8 mouse cellular contexts compared by ENCODE assay signal in the genomic region with DNA sequence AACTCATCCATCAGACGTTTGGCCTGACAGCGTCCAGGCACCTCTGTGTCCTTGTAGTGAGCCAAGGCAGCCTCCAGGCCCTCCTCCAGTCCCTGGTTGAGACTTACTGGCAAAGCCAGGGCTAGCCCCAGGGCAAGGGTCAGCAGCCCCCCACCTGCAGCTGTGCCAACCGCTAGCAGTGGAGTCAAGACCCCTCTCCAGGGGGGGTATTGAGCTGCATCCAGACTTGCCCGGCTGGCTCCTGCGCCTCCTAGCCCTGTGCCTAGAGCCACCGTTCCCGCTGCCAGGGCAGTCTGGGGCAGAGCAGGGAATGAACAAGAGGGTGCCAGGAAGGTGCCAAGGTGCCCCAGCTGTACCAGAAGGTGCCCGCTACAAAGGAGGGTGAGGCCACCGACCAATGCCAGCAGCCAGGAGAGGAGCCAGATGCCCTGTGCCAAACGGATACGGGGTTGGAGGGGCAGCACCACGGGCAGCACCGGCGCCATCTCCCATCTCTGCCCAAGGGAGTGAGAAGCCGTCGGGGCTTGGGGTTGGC. TPM values are rescaled to one million over a fixed set of nuclear protein-coding genes. Genes with fewer than 3 reads are reported as not detected.
DNase-seq lines count a peak whose midpoint lies in the region; ATAC-seq and TF ChIP-seq lines count a peak whose summit lies in the region.

No protein-coding gene starts in this region.

- H3K36me3 ChIP-seq in heart, embryonic 11.5 days (ENCODE audit: control insufficient read depth, insufficient read depth, low read length), result peaks cover 11% of the 10 kb centered on the region
- peaks cover 43% of the 10 kb centered on the region for H3K36me3 ChIP-seq in E14TG2a.4 (ENCODE audit: insufficient read depth, low read length)
- peaks cover 50% of the 10 kb centered on the region for H3K36me3 ChIP-seq in embryonic facial prominence, embryonic 14.5 days (ENCODE audit: control insufficient read depth, insufficient read depth, low read length)
- H3K36me3 ChIP-seq in limb, embryonic 14.5 days (ENCODE audit: control insufficient read depth, insufficient read depth, low read length), result peaks cover 48% of the 10 kb centered on the region
- peaks cover 5% of the 10 kb centered on the region for H3K36me3 ChIP-seq in stomach, embryonic 16.5 days (ENCODE audit: control insufficient read depth, insufficient read depth, low read length)

- no peak for TF ChIP-seq POLR2A in limb, embryonic 14.5 days (IDR thresholded peaks at IDR 0.05; ENCODE audit: borderline replicate concordance, extremely low read depth, insufficient read depth, insufficient read length)

- H3K4me2 ChIP-seq in heart, embryonic 11.5 days, result peak overlapping the region; percentile 89
- H3K4me2 ChIP-seq in embryonic facial prominence, embryonic 14.5 days (ENCODE audit: low read depth, low read length), result peak overlapping the region; percentile 78
- H3K4me2 ChIP-seq in limb, embryonic 14.5 days (replicated peaks; ENCODE audit: low read depth, low read length, severe bottlenecking), result peak overlapping the region; percentile 69
- peak overlapping the region; percentile 74 for H3K4me2 ChIP-seq in stomach, embryonic 16.5 days (ENCODE audit: low read depth, low read length)

- H3K4me1 ChIP-seq in heart, embryonic 11.5 days (ENCODE audit: control insufficient read depth, insufficient read depth, low read length), result peaks cover 20% of the 10 kb centered on the region
- peaks cover 44% of the 10 kb centered on the region for H3K4me1 ChIP-seq in E14TG2a.4 (replicated peaks; ENCODE audit: low read depth, low read length)
- no peaks in the 10 kb centered on the region for H3K4me1 ChIP-seq in embryonic facial prominence, embryonic 14.5 days (ENCODE audit: control insufficient read depth, insufficient read depth, low read length)
- H3K4me1 ChIP-seq in limb, embryonic 14.5 days (ENCODE audit: control insufficient read depth, insufficient read depth, low read length), result peaks cover 12% of the 10 kb centered on the region
- peaks cover 15% of the 10 kb centered on the region for H3K4me1 ChIP-seq in stomach, embryonic 16.5 days (ENCODE audit: control insufficient read depth, insufficient read depth, low read length)

- H3K27me3 ChIP-seq in heart, embryonic 11.5 days (ENCODE audit: control insufficient read depth, insufficient read depth, low read length), result no peaks in the 10 kb centered on the region
- H3K27me3 ChIP-seq in E14TG2a.4 (ENCODE audit: insufficient read depth, low read length), result peaks cover 18% of the 10 kb centered on the region
- H3K27me3 ChIP-seq in embryonic facial prominence, embryonic 14.5 days (replicated peaks; ENCODE audit: control insufficient read depth, insufficient read depth, low read length), result no peaks in the 10 kb centered on the region
- no peaks in the 10 kb centered on the region for H3K27me3 ChIP-seq in limb, embryonic 14.5 days (ENCODE audit: control insufficient read depth, insufficient read depth, low read length)
- no peaks in the 10 kb centered on the region for H3K27me3 ChIP-seq in stomach, embryonic 16.5 days (ENCODE audit: control insufficient read depth, insufficient read depth, low read length)

- H3K9me3 ChIP-seq in heart, embryonic 11.5 days (replicated peaks; ENCODE audit: control insufficient read depth, low read length), result no peaks in the 10 kb centered on the region
- no peaks in the 10 kb centered on the region for H3K9me3 ChIP-seq in E14TG2a.4 (ENCODE audit: low read length)
- no peaks in the 10 kb centered on the region for H3K9me3 ChIP-seq in embryonic facial prominence, embryonic 14.5 days (ENCODE audit: control insufficient read depth, low read length)
- H3K9me3 ChIP-seq in limb, embryonic 14.5 days (ENCODE audit: control insufficient read depth, low read length), result no peaks in the 10 kb centered on the region
- H3K9me3 ChIP-seq in stomach, embryonic 16.5 days (replicated peaks; ENCODE audit: control insufficient read depth, low read length), result no peaks in the 10 kb centered on the region

- TF ChIP-seq CTCF in E14TG2a.4 (conservative IDR thresholded peaks at IDR 0.05; ENCODE audit: low read length), result no peak

- peak overlapping the region; percentile 87 for H3K4me3 ChIP-seq in heart, embryonic 11.5 days (ENCODE audit: low read depth, low read length)
- peak overlapping the region; percentile 91 for H3K4me3 ChIP-seq in E14TG2a.4 (replicated peaks; ENCODE audit: low read length)
- peak overlapping the region; percentile 80 for H3K4me3 ChIP-seq in embryonic facial prominence, embryonic 14.5 days (ENCODE audit: low read depth, low read length)
- peak overlapping the region; percentile 68 for H3K4me3 ChIP-seq in limb, embryonic 14.5 days (replicated peaks; ENCODE audit: low read length)
- peak overlapping the region; percentile 77 for H3K4me3 ChIP-seq in stomach, embryonic 16.5 days (replicated peaks; ENCODE audit: low read length)

- H3K27ac ChIP-seq in heart, embryonic 11.5 days (ENCODE audit: low read depth, low read length), result peak overlapping the region; percentile 76; the same call in 1 of the 2 replicates
- H3K27ac ChIP-seq in embryonic facial prominence, embryonic 14.5 days (replicated peaks; ENCODE audit: low read depth, low read length), result no peak overlapping the region
- 0 out of 2 replicates have a peak overlapping the region, but pooled peaks have one; percentile 67 for H3K27ac ChIP-seq in limb, embryonic 14.5 days (replicated peaks; ENCODE audit: low read depth, low read length)
- peak overlapping the region; percentile 88; the same call in 1 of the 2 replicates for H3K27ac ChIP-seq in stomach, embryonic 16.5 days (ENCODE audit: low read length)

- ATAC-seq in heart, embryonic 11.5 days (replicated peaks; ENCODE audit: insufficient number of reproducible peaks, low FRiP score, low TSS enrichment), result no peak
- ATAC-seq in embryonic facial prominence, embryonic 14.5 days (ENCODE audit: low read depth), result peak; percentile 26; the same call in 1 of the 2 replicates
- ATAC-seq in limb, embryonic 14.5 days (ENCODE audit: low FRiP score, low read depth), result no peak
- ATAC-seq in stomach, embryonic 16.5 days (ENCODE audit: insufficient read depth, low FRiP score), result peak; percentile 3; the same call in 1 of the 2 replicates

- H3K9ac ChIP-seq in heart, embryonic 11.5 days (ENCODE audit: low read depth, low read length), result no peak overlapping the region; the same call in 1 of the 2 replicates
- H3K9ac ChIP-seq in embryonic facial prominence, embryonic 14.5 days (ENCODE audit: low read depth, low read length), result peak overlapping the region; percentile 86
- H3K9ac ChIP-seq in limb, embryonic 14.5 days (ENCODE audit: low read depth, low read length, severe bottlenecking), result peak overlapping the region; percentile 89
- peak overlapping the region; percentile 84 for H3K9ac ChIP-seq in stomach, embryonic 16.5 days (ENCODE audit: low read length)

- DNase-seq in heart, adult 18-20 months, result no peak
- DNase-seq in embryonic facial prominence, embryonic 14.5 days (ENCODE audit: low spot score), result no peak
- no peak for DNase-seq in limb, embryonic 14.5 days (ENCODE audit: low spot score)
- DNase-seq in embryo, embryonic 10 days (ENCODE audit: low spot score), result no peak
- no peak for DNase-seq in right cerebral cortex, postnatal 25 days

- 18% methylated on average over 16 of the region's 16 CpGs for WGBS in heart, embryonic 11.5 days (ENCODE audit: insufficient replicate concordance)
- 32% methylated on average over 7 of the region's 16 CpGs for WGBS in embryonic facial prominence, embryonic 14.5 days
- 20% methylated on average over 14 of the region's 16 CpGs for WGBS in limb, embryonic 14.5 days
- 24% methylated on average over 16 of the region's 16 CpGs for WGBS in stomach, embryonic 16.5 days

RNA-seq across cellular contexts. Expression of a gene that starts 0.4 kb away (rescaled TPM):
- 1.2 and 1.7 TPM in 2 replicates for polyA plus RNA-seq in heart, embryonic 11.5 days (2014; fragmentation: Nextera tagmentation; extraction: Ambion mirVana)
- total RNA-seq in heart, adult 18-20 months (2021), result 10 to 100 TPM; 25.7 to 34.7 TPM
- 2.2 and 2.5 TPM in 2 replicates for polyA plus RNA-seq in embryonic facial prominence, embryonic 14.5 days (2014; fragmentation: Nextera tagmentation; extraction: Ambion mirVana)
- polyA plus RNA-seq in limb, embryonic 14.5 days (2012; rRNA removed), result 5.2 and 7.1 TPM in 2 replicates
- 2.0 and 2.4 TPM in 2 replicates for polyA plus RNA-seq in limb, embryonic 14.5 days (2014; fragmentation: Nextera tagmentation; extraction: Ambion mirVana)
- polyA plus RNA-seq in stomach, embryonic 16.5 days (2015; fragmentation: Nextera tagmentation; extraction: Ambion mirVana), result 2.8 and 3.1 TPM in 2 replicates

RNA-seq across cellular contexts. Expression of a gene that starts 0.6 kb away (rescaled TPM):
- polyA plus RNA-seq in heart, embryonic 11.5 days (2014; fragmentation: Nextera tagmentation; extraction: Ambion mirVana), result 8.1 and 8.5 TPM in 2 replicates
- 1 to 10 TPM; 5.7 to 7.6 TPM for total RNA-seq in heart, adult 18-20 months (2021)
- polyA plus RNA-seq in embryonic facial prominence, embryonic 14.5 days (2014; fragmentation: Nextera tagmentation; extraction: Ambion mirVana), result 18.2 and 20.4 TPM in 2 replicates
- 62.1 and 74.9 TPM in 2 replicates for polyA plus RNA-seq in limb, embryonic 14.5 days (2012; rRNA removed)
- 21.5 and 25.2 TPM in 2 replicates for polyA plus RNA-seq in limb, embryonic 14.5 days (2014; fragmentation: Nextera tagmentation; extraction: Ambion mirVana)
- 28.5 and 30.5 TPM in 2 replicates for polyA plus RNA-seq in stomach, embryonic 16.5 days (2015; fragmentation: Nextera tagmentation; extraction: Ambion mirVana)

RNA-seq across cellular contexts. Expression of a gene that starts 8.6 kb away (rescaled TPM):
- polyA plus RNA-seq in heart, embryonic 11.5 days (2014; fragmentation: Nextera tagmentation; extraction: Ambion mirVana), result 33.2 and 35.9 TPM in 2 replicates
- 10 to 100 TPM; 38.0 to 38.7 TPM for total RNA-seq in heart, adult 18-20 months (2021)
- 42.3 and 42.4 TPM in 2 replicates for polyA plus RNA-seq in embryonic facial prominence, embryonic 14.5 days (2014; fragmentation: Nextera tagmentation; extraction: Ambion mirVana)
- 116 and 142 TPM in 2 replicates for polyA plus RNA-seq in limb, embryonic 14.5 days (2012; rRNA removed)
- polyA plus RNA-seq in limb, embryonic 14.5 days (2014; fragmentation: Nextera tagmentation; extraction: Ambion mirVana), result 39.7 and 43.0 TPM in 2 replicates
- polyA plus RNA-seq in stomach, embryonic 16.5 days (2015; fragmentation: Nextera tagmentation; extraction: Ambion mirVana), result 37.2 and 39.0 TPM in 2 replicates

RNA-seq across cellular contexts. Expression of a gene that starts 12.9 kb away (rescaled TPM):
- 30.0 and 39.9 TPM in 2 replicates for polyA plus RNA-seq in heart, embryonic 11.5 days (2014; fragmentation: Nextera tagmentation; extraction: Ambion mirVana)
- total RNA-seq in heart, adult 18-20 months (2021), result 10 to 100 TPM; 28.8 to 30.1 TPM
- 39.7 and 43.6 TPM in 2 replicates for polyA plus RNA-seq in embryonic facial prominence, embryonic 14.5 days (2014; fragmentation: Nextera tagmentation; extraction: Ambion mirVana)
- polyA plus RNA-seq in limb, embryonic 14.5 days (2012; rRNA removed), result 63.4 and 76.5 TPM in 2 replicates
- 43.8 and 47.2 TPM in 2 replicates for polyA plus RNA-seq in limb, embryonic 14.5 days (2014; fragmentation: Nextera tagmentation; extraction: Ambion mirVana)
- polyA plus RNA-seq in stomach, embryonic 16.5 days (2015; fragmentation: Nextera tagmentation; extraction: Ambion mirVana), result 142 and 149 TPM in 2 replicates

RNA-seq across cellular contexts. Expression of a gene that starts 24.9 kb away (rescaled TPM):
- 17.1 and 19.8 TPM in 2 replicates for polyA plus RNA-seq in heart, embryonic 11.5 days (2014; fragmentation: Nextera tagmentation; extraction: Ambion mirVana)
- total RNA-seq in heart, adult 18-20 months (2021), result 1 to 10 TPM; 8.2 to 9.5 TPM
- 24.7 and 27.8 TPM in 2 replicates for polyA plus RNA-seq in embryonic facial prominence, embryonic 14.5 days (2014; fragmentation: Nextera tagmentation; extraction: Ambion mirVana)
- 28.6 and 33.6 TPM in 2 replicates for polyA plus RNA-seq in limb, embryonic 14.5 days (2012; rRNA removed)
- polyA plus RNA-seq in limb, embryonic 14.5 days (2014; fragmentation: Nextera tagmentation; extraction: Ambion mirVana), result 27.6 and 29.2 TPM in 2 replicates
- 30.0 and 34.9 TPM in 2 replicates for polyA plus RNA-seq in stomach, embryonic 16.5 days (2015; fragmentation: Nextera tagmentation; extraction: Ambion mirVana)

Comparison
In these comparisons a context has a peak if more than half of its experiments do, and no peak if none do; other contexts are left out.
1. ATAC-seq: peak in embryonic facial prominence, embryonic 14.5 days (single experiment) and stomach, embryonic 16.5 days (single experiment); none in heart, embryonic 11.5 days (single experiment) and limb, embryonic 14.5 days (single experiment).
2. Peak in every context shown above with its lines, with median percentiles within 50 percentile points of each other: H3K4me2 ChIP-seq and H3K4me3 ChIP-seq.